Mouse (Mus musculus) cerebellum, postnatal 10 days (tissue): ENCODE measurements around the gene Tmem213.

Source experiments
- DNase-seq, 2 experiments: peaks; one replicate each; pipeline ENCODE4 v3.0.0; 2021; ENCODE audit warnings: mixed read lengths in 2 of 2

Tmem213 gene

GRCm38 (mm10) chr6:38109160-38109795 is at the start of gene Tmem213:
Gene Tmem213, plus strand, starts transcription at chr6:38109255.
- no peak for DNase-seq

- DNase-seq: peak in 1 of 2 experiments; percentile 13
Measured at GRCm38 (mm10) chr6:38064621-38065020, 44.4 kb upstream of the Tmem213 start.

GRCm38 (mm10) chr6:38065122-38065500 is 43.9 kb upstream of the Tmem213 start:
- peak; percentile 95 for DNase-seq

GRCm38 (mm10) chr6:38065501-38066122 is 43.4 kb upstream of the Tmem213 start:
- DNase-seq: peak; percentile 54 to 64

GRCm38 (mm10) chr6:38066215-38066614 is 42.8 kb upstream of the Tmem213 start:
- DNase-seq: peak; percentile 80 to 81

- DNase-seq: no peak
Measured at GRCm38 (mm10) chr6:38071256-38071655, 37.8 kb upstream of the Tmem213 start.

- DNase-seq: no peak
Measured at GRCm38 (mm10) chr6:38072137-38072796, 36.8 kb upstream of the Tmem213 start.

- DNase-seq: no peak
Measured at GRCm38 (mm10) chr6:38073592-38073991, 35.5 kb upstream of the Tmem213 start.

GRCm38 (mm10) chr6:38080364-38080763 is 28.7 kb upstream of the Tmem213 start:
- no peak for DNase-seq

- DNase-seq: no peak
Measured at GRCm38 (mm10) chr6:38081727-38082341, 27.2 kb upstream of the Tmem213 start.

- DNase-seq: no peak
Measured at GRCm38 (mm10) chr6:38083204-38083603, 25.9 kb upstream of the Tmem213 start.

GRCm38 (mm10) chr6:38087242-38088026 is 21.6 kb upstream of the Tmem213 start:
- DNase-seq: no peak

GRCm38 (mm10) chr6:38092539-38092938 is 16.5 kb upstream of the Tmem213 start:
- no peak for DNase-seq

GRCm38 (mm10) chr6:38094701-38095100 is 14.4 kb upstream of the Tmem213 start:
- no peak for DNase-seq

GRCm38 (mm10) chr6:38096961-38097370 is 12.1 kb upstream of the Tmem213 start:
- no peak for DNase-seq

GRCm38 (mm10) chr6:38102216-38102795 is 6.7 kb upstream of the Tmem213 start:
- no peak for DNase-seq

- peak; percentile 15 to 42 for DNase-seq
Measured at GRCm38 (mm10) chr6:38103775-38104174, 5.3 kb upstream of the Tmem213 start.

GRCm38 (mm10) chr6:38105924-38106323 is 3.1 kb upstream of the Tmem213 start:
- no peak for DNase-seq

- DNase-seq: no peak
Measured at GRCm38 (mm10) chr6:38108449-38108848, 606 bp upstream of the Tmem213 start.

GRCm38 (mm10) chr6:38109871-38110270 is 816 bp downstream of the Tmem213 start:
- no peak for DNase-seq

GRCm38 (mm10) chr6:38110859-38111258 is 1.8 kb downstream of the Tmem213 start:
- no peak for DNase-seq

- no peak for DNase-seq
Measured at GRCm38 (mm10) chr6:38116107-38116770, 7.2 kb downstream of the Tmem213 start.
